Mouse (Mus musculus) stomach, embryonic 14.5 days (tissue): Measurements from ENCODE around the gene Ift20. TPM values are rescaled to one million over a fixed set of nuclear protein-coding genes. Genes with fewer than 3 reads are reported as not detected.
"Not testable (repeated sequence)": the region's sequence is repeated elsewhere in the genome, so short reads cannot be mapped to it uniquely, and the experiment has no call there.

Experiments
- ATAC-seq: fragments of 200-750 bp; cut with Nextera tagmentation; 2 replicates; pipeline ENCODE4 v1.8.0; 2017; ENCODE audit warnings: low read depth, moderate TSS enrichment; ENCODE audit not compliant: insufficient number of reproducible peaks, insufficient read depth, low FRiP score
- H3K27ac ChIP-seq: fragments of 300-500 bp; sonication (generic); 2 replicates; pipeline ENCODE4 v1.5.1; 2014; ENCODE audit warnings: mild to moderate bottlenecking, low read length, moderate library complexity, mixed read lengths
- H3K27me3 ChIP-seq: fragments of 300-500 bp; sonication (generic); 2 replicates; pipeline ENCODE4 v1.6.1; 2014; ENCODE audit warnings: low read length, control low read depth, mixed read lengths; ENCODE audit not compliant: control insufficient read depth, insufficient read depth
- H3K36me3 ChIP-seq: fragments of 300-500 bp; sonication (generic); 2 replicates; pipeline ENCODE4 v1.6.1; 2014; ENCODE audit warnings: mild to moderate bottlenecking, control low read depth, low read length, moderate library complexity, mixed read lengths; ENCODE audit not compliant: control insufficient read depth, insufficient read depth
- H3K4me1 ChIP-seq: fragments of 300-500 bp; sonication (generic); 2 replicates; pipeline ENCODE4 v1.6.1; 2014; ENCODE audit warnings: low read length, control low read depth, mixed read lengths; ENCODE audit not compliant: control insufficient read depth, insufficient read depth
- H3K4me2 ChIP-seq: fragments of 300-500 bp; sonication (generic); replicated peaks from 2 replicates; pipeline ENCODE4 v1.6.1; 2014; ENCODE audit warnings: low read depth, low read length, control low read depth
- H3K4me3 ChIP-seq: fragments of 300-500 bp; sonication (generic); 2 replicates; pipeline ENCODE4 v1.5.1; 2014; ENCODE audit warnings: low read depth, low read length, control low read depth
- H3K9ac ChIP-seq: fragments of 300-500 bp; sonication (generic); replicated peaks from 2 replicates; pipeline ENCODE4 v1.6.1; 2014; ENCODE audit warnings: low read depth, mild to moderate bottlenecking, control low read depth, low read length, moderate library complexity, mixed read lengths
- H3K9me3 ChIP-seq: fragments of 300-500 bp; sonication (generic); 2 replicates; pipeline ENCODE4 v1.6.1; 2016; ENCODE audit warnings: low read depth, low read length, control low read depth; ENCODE audit not compliant: control insufficient read depth
- WGBS: fragments of 180-500 bp; shearing (Covaris S2); extraction: QIAGEN DNeasy Blood & Tissue Kit; methylation state at CpG from one replicate; pipeline ENCODE4 v1.1.7; 2014; 5-methylcytosine and 5-hydroxymethylcytosine counted together
- polyA plus RNA-seq: library from polyadenylated mRNA; unstranded; fragments of >200 nt; fragmentation: Nextera tagmentation; extraction: Ambion mirVana; gene quantifications from 2 replicates; pipeline ENCODE4 v1.2.1, GENCODE M21; 2014

Ift20 gene
- polyA plus RNA-seq, 1 experiment from 2014 or later = 126 TPM

DNA sequence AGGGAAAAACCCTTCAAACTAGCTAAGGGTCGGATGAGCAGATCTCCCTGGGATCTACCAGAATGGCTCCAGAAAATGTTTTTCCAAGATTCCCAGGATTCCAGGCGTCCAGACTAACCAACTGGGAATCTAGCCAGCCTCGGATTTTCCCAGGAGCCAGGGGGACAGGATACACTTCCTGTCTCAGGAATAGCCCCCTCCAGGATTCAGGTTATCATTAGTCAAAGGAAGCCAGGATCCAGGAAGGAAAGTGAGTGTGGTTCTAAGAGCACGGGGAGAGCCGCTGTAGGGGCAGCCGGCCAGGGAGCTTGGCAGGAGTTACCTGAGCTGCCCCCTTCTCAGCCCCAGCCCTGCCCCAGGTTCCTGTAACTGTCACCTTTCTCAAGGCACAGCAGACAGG is 5.1 kb upstream of the Ift20 start:
- WGBS = 65% methylated on average over 6 of the region's 6 CpGs
- ATAC-seq = no peak
- H3K9me3 ChIP-seq = no peaks in the 10 kb centered on the region

DNA sequence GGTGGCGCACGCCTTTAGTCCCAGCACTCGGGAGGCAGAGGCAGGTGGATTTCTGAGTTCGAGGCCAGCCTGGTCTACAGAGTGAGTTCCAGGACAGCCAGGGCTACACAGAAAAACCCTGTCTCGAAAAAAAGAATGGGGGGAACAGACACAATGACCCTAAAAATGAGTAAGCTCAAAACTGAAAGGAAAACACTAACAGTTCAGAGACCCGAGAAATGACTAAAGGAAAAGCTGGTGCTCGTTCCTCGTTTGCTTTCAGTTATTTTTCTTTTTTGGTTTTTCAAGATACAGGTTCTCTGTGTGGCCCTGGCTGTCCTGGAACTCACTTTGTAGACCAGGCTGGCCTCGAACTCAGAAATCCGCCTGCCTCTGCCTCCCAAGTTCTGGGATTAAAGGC is 4.6 kb upstream of the Ift20 start:
- H3K9me3 ChIP-seq, H3K27me3 ChIP-seq, H3K4me3 ChIP-seq, H3K9ac ChIP-seq, H3K27ac ChIP-seq, H3K4me1 ChIP-seq, H3K4me2 ChIP-seq, ATAC-seq: not testable (repeated sequence)
- peaks cover 37% of the 10 kb centered on the region for H3K36me3 ChIP-seq
- 88% methylated on average over 10 of the region's 10 CpGs for WGBS

More for the DNA sequence above, 5.1 kb upstream of the Ift20 start:
- Histone ChIP-seq H3K4me3 (no peak overlapping the region), H3K4me2 (no peak overlapping the region), H3K9ac (no peak overlapping the region), H3K36me3 (peaks cover 42% of the 10 kb centered on the region), H3K4me1 (peaks cover 7% of the 10 kb centered on the region), H3K27me3 (no peaks in the 10 kb centered on the region), H3K27ac (no peak overlapping the region; the same call in 1 of the 2 replicates)

DNA sequence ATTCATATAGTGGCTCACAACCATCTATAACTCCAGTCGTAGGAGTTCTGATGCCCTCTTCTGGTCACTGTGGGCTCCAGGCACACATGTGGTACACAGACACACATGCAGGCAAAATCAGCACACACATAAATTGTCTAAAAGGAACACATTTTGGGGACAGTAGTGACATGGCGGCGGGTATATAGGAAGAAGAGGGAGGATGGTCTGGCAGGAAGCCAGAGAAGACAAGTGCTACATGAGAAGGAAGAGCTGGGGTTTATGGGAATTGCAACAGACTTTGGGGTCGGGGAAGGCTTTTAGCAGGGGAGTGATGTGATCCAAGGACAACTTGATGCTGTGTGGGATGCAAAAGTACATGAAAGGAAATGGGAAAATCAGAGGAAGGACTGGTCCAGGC is 1.6 kb upstream of the Ift20 start:
- H3K4me2 ChIP-seq = peak overlapping the region; percentile 60
- 85% methylated on average over 4 of the region's 4 CpGs for WGBS
- H3K4me3 ChIP-seq = peak overlapping the region; percentile 66; the same call in 1 of the 2 replicates
- H3K4me1 ChIP-seq = peaks cover 20% of the 10 kb centered on the region
- H3K9ac ChIP-seq = no peak overlapping the region
- ATAC-seq = no peak
- H3K27ac ChIP-seq = no peak overlapping the region
- H3K36me3 ChIP-seq = peaks cover 14% of the 10 kb centered on the region
- no peaks in the 10 kb centered on the region for H3K9me3 ChIP-seq
- H3K27me3 ChIP-seq = no peaks in the 10 kb centered on the region

DNA sequence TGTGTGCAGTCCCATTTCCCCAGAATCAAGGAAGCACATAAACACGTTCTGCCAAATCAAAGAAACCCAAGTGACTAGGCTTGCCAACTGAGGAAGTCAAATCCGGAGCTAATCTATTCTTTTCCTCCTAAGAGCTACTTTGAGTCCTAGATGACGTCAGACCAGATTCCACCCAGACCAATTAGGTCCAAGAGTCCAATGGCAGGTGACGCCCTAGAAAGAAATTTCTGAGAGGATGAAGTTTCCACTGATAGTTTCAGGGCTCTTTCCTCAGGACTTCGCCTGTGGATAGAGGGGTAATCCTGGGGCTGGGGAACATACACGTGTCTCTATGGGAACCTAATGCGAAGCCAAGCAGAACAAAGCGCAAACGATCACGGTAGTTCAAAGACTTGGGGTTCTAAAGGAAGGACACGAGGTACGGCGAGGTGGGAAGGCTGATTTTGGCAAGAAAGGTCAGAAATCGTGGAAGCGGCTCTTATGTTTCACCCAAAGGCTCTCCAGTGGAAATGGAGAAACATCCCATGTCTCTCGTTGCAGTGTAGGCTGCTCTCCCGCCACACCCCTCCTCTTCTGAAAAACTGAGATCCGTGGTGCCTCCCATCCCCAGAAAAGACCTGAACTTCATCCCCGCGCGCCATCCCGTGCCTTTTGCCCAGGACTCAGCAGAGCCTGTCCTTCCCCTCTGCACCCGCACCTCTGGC is 633 bp upstream of the Ift20 start:
- Histone ChIP-seq H3K9ac (peak overlapping the region; percentile 59), H3K27ac (peak overlapping the region; percentile 90), H3K36me3 (peaks cover 10% of the 10 kb centered on the region), H3K9me3 (no peaks in the 10 kb centered on the region), H3K4me1 (peaks cover 20% of the 10 kb centered on the region), H3K27me3 (no peaks in the 10 kb centered on the region), H3K4me3 (peak overlapping the region; percentile 66), H3K4me2 (peak overlapping the region; percentile 60)
- under 1% methylated on average over 23 of the region's 23 CpGs for WGBS
- no peak; the same call in 1 of the 2 replicates for ATAC-seq

DNA sequence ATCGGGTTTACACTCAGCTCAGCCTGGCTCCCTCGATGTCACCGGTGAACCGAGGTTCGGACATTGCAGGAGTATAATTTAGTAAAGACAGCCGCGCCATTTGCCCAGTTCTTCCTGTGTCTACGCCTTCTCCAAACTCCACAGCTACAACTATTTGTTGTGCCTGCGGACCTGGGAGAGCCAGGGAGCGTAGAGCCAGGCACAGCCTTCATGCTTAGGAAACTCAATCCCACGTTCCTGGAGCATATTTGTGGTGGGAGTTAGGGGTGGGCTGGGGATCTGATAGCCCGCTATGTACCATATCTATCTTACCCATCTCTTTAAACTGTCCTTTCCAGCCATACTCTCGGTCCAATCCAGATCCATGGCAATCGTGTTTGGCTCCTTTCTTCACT is 526 bp downstream of the Ift20 start:
- Histone ChIP-seq H3K9me3 (no peaks in the 10 kb centered on the region), H3K27me3 (no peaks in the 10 kb centered on the region), H3K9ac (peak overlapping the region; percentile 57), H3K4me3 (peak overlapping the region; percentile 66), H3K36me3 (peaks cover 19% of the 10 kb centered on the region), H3K27ac (peak overlapping the region; percentile 77), H3K4me1 (peaks cover 20% of the 10 kb centered on the region), H3K4me2 (peak overlapping the region; percentile 64)
- WGBS = 2% methylated on average over 14 of the region's 14 CpGs
- no peak for ATAC-seq

DNA sequence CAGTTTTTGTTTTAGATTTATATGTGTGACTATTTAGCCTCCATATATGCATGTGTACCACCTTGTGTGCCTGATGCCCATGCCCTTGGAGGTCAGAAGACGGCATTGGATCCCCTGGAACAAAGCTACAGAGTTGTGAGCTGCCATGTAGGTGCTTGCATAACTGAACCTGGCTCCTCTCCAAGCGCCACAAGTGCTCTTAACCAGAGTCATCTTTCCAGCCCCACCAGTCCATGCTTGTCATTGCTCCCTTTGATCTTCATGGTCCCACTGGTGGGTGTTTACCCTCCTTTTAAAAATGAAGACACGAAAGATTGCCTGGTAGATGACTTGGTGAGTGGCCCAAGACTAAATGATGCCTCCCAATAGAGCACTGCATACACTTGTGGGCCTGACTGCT is 4.2 kb downstream of the Ift20 start:
- Histone ChIP-seq H3K4me3 (no peak overlapping the region), H3K27ac (no peak overlapping the region), H3K27me3 (no peaks in the 10 kb centered on the region), H3K4me2 (no peak overlapping the region), H3K4me1 (peaks cover 13% of the 10 kb centered on the region), H3K9ac (no peak overlapping the region), H3K9me3 (no peaks in the 10 kb centered on the region), H3K36me3 (peaks cover 28% of the 10 kb centered on the region)
- ATAC-seq = no peak
- 91% methylated on average over 3 of the region's 3 CpGs for WGBS

DNA sequence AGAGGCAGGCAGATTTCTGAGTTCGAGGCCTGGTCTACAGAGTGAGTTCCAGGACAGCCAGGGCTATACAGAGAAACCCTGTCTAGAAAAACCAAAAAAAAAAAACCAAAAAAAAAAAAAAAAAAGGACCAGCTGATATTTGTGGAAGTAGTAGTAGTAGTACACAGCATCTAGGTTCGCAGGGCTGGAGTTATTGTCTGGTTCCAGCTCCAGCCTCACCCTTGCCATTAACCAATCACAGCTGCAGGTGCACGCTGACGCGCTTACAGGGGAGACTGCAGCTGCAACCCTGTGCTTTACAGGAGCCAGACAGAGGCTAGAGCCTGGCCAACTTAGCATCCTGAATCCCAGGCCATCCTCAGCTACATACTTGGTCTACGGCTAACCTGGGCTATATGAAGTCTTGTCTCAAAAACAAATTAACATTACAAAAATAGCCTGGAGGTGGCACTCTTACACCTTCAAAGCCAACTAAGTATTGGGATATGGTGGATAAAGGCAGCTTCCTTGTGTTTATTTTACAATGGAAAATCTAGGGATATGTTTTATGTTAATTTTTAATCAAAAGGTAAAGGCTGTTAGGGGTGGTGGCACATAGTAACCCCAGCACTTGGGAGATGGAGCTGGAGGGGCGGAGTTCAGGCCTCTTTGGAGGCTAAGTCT is 8.4 kb downstream of the Ift20 start:
- H3K4me2 ChIP-seq = no peak overlapping the region
- no peak overlapping the region for H3K27ac ChIP-seq
- H3K9me3 ChIP-seq = no peaks in the 10 kb centered on the region
- peaks cover 30% of the 10 kb centered on the region for H3K36me3 ChIP-seq
- no peak overlapping the region for H3K9ac ChIP-seq
- WGBS = 89% methylated on average over 7 of the region's 7 CpGs
- no peak for ATAC-seq
- H3K4me1 ChIP-seq = peaks cover 4% of the 10 kb centered on the region; the same call in 1 of the 2 replicates
- no peak overlapping the region for H3K4me3 ChIP-seq
- H3K27me3 ChIP-seq = no peaks in the 10 kb centered on the region

DNA sequence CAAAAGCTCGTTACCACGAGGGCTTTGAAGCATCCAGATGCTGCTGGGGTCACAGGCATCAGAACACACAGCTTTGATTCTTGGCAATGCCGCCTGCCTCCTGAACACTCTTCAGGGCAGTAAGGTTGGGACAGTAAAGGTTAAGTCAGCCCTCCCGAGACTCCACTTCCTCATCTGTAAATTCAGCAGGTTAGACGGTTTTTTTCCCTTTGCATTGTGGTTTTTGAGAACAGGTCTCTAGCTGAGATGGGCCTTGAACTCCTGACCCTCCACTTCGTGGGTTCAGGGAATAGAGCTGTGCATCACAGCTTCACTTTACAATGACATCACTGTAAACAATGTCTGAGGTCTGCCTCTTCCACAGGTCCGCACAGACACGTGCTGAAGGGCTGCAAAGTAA is 9.0 kb downstream of the Ift20 start:
- Histone ChIP-seq H3K4me2 (no peak overlapping the region), H3K9ac (no peak overlapping the region), H3K27ac (no peak overlapping the region), H3K9me3 (no peaks in the 10 kb centered on the region), H3K36me3 (peaks cover 27% of the 10 kb centered on the region), H3K4me3 (no peak overlapping the region), H3K4me1 (peaks cover 6% of the 10 kb centered on the region; the same call in 1 of the 2 replicates), H3K27me3 (no peaks in the 10 kb centered on the region)
- 53% methylated on average over 8 of the region's 8 CpGs for WGBS
- no peak for ATAC-seq
